Mouse (Mus musculus): ENCODE data around the gene Ptpn7. TPM values are rescaled to one million over a fixed set of nuclear protein-coding genes. Genes with fewer than 3 reads are reported as not detected.

Gene Ptpn7
- polyA plus RNA-seq (2012; rRNA removed) = 9.6 and 10.0 TPM in 2 replicates

GRCm38 (mm10) chr1:135132473-135132872, at the start of gene Ptpn7:
Ptpn7 (plus strand) TSS chr1:135132700.

DNA sequence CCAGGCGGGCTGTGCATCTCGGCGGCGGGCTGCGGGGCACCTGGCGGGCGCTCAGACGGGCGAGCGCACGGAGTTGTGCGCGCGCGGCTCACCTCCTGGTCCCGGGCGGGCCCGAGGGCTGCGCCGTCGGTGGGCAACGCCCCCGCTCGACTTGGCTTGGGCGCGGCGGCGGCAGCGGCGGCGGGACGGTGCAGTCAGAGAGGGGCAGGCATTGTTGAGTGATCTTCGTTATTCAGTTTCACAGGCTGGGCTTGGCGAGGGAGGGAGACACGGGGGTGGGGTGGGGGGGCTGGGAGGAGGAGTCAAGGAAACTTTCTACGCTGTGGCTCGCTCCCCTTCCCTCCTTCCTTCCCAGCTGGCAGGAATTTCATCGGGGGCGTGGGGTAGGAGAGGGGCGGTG, 27.4 kb upstream of the Ptpn7 start, which contains the start of gene Lgr6:
TSS of gene Lgr6 (minus strand) at position 153 of the 400 bp plus-strand sequence.

DNA sequence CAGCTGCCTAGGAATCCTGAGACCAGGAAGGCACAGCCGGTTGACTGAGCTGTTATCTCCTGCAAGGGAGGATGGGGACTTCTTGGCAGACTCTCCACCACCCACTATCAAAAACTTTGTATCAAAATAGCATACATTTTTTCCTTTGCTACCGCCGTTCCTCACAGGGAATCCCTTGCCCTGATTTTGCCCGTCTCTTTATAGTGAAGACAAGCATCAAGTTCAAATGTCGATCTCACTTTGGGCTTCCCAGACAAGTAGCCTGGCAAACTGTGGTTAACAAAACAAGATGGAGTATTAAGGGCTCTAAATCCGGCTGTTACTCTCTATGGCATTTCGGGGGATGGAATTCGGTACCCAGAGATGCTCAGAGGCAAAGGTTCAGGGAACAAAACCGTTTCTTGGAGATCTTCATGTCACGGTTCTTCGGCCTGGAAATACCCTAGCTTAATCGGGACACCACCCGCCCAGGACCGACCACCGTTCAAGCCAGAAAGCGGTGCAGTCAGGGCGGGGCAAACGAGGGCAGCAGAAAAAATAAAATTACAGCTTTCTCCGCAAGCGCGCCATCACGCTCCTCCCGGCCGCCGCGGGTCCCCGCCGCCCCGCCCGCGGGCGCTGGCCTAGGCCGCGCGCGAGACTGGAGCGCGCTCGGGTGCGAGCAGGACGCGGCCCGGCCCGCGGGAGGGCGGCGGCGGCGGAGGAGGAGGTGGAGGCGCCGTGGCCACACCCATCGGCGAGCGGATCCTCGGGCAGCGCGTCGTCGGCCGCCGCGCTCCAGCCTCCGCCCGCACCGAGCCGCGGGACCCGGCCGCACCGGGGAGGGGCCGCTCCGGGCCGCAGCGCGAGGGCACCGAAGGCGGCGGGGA, 13.8 kb downstream of the Ptpn7 start, which contains the start of gene Arl8a:
TSS of gene Arl8a (plus strand) at position 748 of the 869 bp plus-strand sequence.

GRCm38 (mm10) chr1:135167435-135167834, 34.9 kb downstream of the Ptpn7 start, which contains the start of gene Gpr37l1:
Gpr37l1 (minus strand) TSS chr1:135167681.

Other genes with a start within 250 kb of the Ptpn7 start
- gene Ppp1r12b, start 176.8 kb upstream of the Ptpn7 start, polyA plus RNA-seq (2012; rRNA removed) = 1.3 TPM in 2 replicates
- gene Ube2t, start 170.1 kb upstream of the Ptpn7 start, polyA plus RNA-seq (2012; rRNA removed) = 10.7 and 11.9 TPM in 2 replicates
- gene Lgr6, start 27.4 kb upstream of the Ptpn7 start, polyA plus RNA-seq (2012; rRNA removed) = 0.05 and 0.06 TPM in 2 replicates
- 14.8 and 15.0 TPM in 2 replicates for gene Arl8a, start 14.1 kb downstream of the Ptpn7 start, polyA plus RNA-seq (2012; rRNA removed)
- gene Gpr37l1, start 35.0 kb downstream of the Ptpn7 start, polyA plus RNA-seq (2012; rRNA removed) = not detected in 2 replicates
- gene Elf3, start 125.9 kb downstream of the Ptpn7 start, polyA plus RNA-seq (2012; rRNA removed) = 0.70 and 0.71 TPM in 2 replicates
- 11.3 and 12.4 TPM in 2 replicates for gene Rnpep, start 151.4 kb downstream of the Ptpn7 start, polyA plus RNA-seq (2012; rRNA removed)
- gene Timm17a, start 181.1 kb downstream of the Ptpn7 start, polyA plus RNA-seq (2012; rRNA removed) = 23.3 and 24.1 TPM in 2 replicates
- 0.30 and 0.44 TPM in 2 replicates for gene Lmod1, start 192.1 kb downstream of the Ptpn7 start, polyA plus RNA-seq (2012; rRNA removed)
- gene Shisa4, start 242.5 kb downstream of the Ptpn7 start, polyA plus RNA-seq (2012; rRNA removed) = 0.53 and 0.78 TPM in 2 replicates

Measured in liver, embryonic 18 days (tissue).